Mouse (Mus musculus): ENCODE results near the gene Spint2.

DNA sequence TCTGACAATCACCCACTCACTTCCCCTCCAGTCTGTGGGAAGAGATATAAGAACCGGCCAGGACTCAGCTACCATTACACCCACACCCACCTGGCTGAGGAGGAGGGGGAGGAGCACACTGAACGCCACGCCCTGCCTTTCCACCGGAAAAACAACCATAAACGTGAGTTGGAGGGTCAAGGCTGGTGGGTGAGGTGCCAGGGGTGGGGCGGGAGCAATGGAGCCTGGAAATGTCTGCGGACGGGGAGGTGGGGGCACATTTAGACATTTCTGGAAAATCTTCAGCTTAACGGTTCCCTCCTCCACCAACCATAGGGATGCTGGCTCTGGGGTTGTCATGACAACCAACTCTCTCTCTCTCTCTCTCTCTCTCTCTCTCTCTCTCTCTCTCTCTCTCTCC, 31.3 kb upstream of the Spint2 start:
- TF ChIP-seq EP300 (IDR thresholded peaks at IDR 0.05; ENCODE audit: low read length): no peak
- TF ChIP-seq CTCF (conservative IDR thresholded peaks at IDR 0.05 in 1 of 2, IDR thresholded peaks at IDR 0.05 in 1 of 2; ENCODE audit: low read depth in 2 of 2, low read length in 2 of 2): no peak
- TF ChIP-seq TCF12 (IDR thresholded peaks at IDR 0.05; ENCODE audit: low read depth, low read length): no peak
